Mouse (Mus musculus): ENCODE data around the gene Mvb12a.

GRCm38 (mm10) chr8:71525226-71526050 lies 17.3 kb upstream of the Mvb12a start, which contains the start of gene Ccdc194:
- no peak for TF ChIP-seq CTCF (conservative IDR thresholded peaks at IDR 0.05; ENCODE audit: insufficient read depth, insufficient read length, low read depth, low read length)
- TF ChIP-seq POLR2A (IDR thresholded peaks at IDR 0.05; ENCODE audit: low read depth, low read length) = no peak
